Mouse (Mus musculus) adrenal gland (tissue): ENCODE data around the gene Ptpn6.

Experiments
- intact Hi-C: fragments of 180-260 bp; cut with DNase I; formaldehyde crosslinking; loops from one replicate; pipeline ENCODE4 v1.15.1; 2025

Gene Ptpn6

GRCm38 (mm10) chr6:124732476-124733370 is 5.8 kb downstream of the Ptpn6 start:
- intact Hi-C loops: no loop called here

- intact Hi-C loops: no loop called here
Observed at GRCm38 (mm10) chr6:124731038-124731437, 7.5 kb downstream of the Ptpn6 start.

GRCm38 (mm10) chr6:124729850-124730705 is 8.4 kb downstream of the Ptpn6 start:
- intact Hi-C loops: no loop called here

- intact Hi-C loops: no loop called here
Observed at GRCm38 (mm10) chr6:124728621-124729020, 9.9 kb downstream of the Ptpn6 start.

- intact Hi-C loops: no loop called here
Observed at GRCm38 (mm10) chr6:124724472-124724871, 14.0 kb downstream of the Ptpn6 start.

- intact Hi-C loops: no loop called here
Observed at GRCm38 (mm10) chr6:124723541-124723940, 15.0 kb downstream of the Ptpn6 start.

- intact Hi-C loops: no loop called here
Observed at GRCm38 (mm10) chr6:124722876-124723473, 15.5 kb downstream of the Ptpn6 start.

GRCm38 (mm10) chr6:124720904-124721303 is 17.6 kb downstream of the Ptpn6 start:
- intact Hi-C loops: no loop called here

GRCm38 (mm10) chr6:124719354-124719978 is 19.0 kb downstream of the Ptpn6 start:
- intact Hi-C loops: no loop called here

GRCm38 (mm10) chr6:124718703-124719102 is 19.8 kb downstream of the Ptpn6 start:
- intact Hi-C loops: no loop called here

- intact Hi-C loops: no loop called here
Observed at GRCm38 (mm10) chr6:124717968-124718367, 20.5 kb downstream of the Ptpn6 start.

GRCm38 (mm10) chr6:124716864-124717490 is 21.5 kb downstream of the Ptpn6 start:
- intact Hi-C loops: no loop called here

GRCm38 (mm10) chr6:124712918-124713317 is 25.6 kb downstream of the Ptpn6 start:
- intact Hi-C loops: loop anchor here (5.0 kb wide), 1 partner anchor 44 kb away; the partner anchor contains the start of genes Atn1 and Gm45234

GRCm38 (mm10) chr6:124711824-124712782 is 26.4 kb downstream of the Ptpn6 start, which contains the start of the genes Emg1 and Phb2:
Gene Emg1 (minus strand): TSS chr6:124712178.
Gene Phb2 (plus strand): TSS chr6:124712336.
- intact Hi-C loops: loop anchor here (5.0 kb wide), 1 partner anchor 45 kb away; the partner anchor contains the start of genes Atn1 and Gm45234

- intact Hi-C loops: no loop called here
Observed at GRCm38 (mm10) chr6:124708289-124708889, 30.1 kb downstream of the Ptpn6 start.

- intact Hi-C loops: no loop called here
Observed at GRCm38 (mm10) chr6:124706061-124706627, 32.4 kb downstream of the Ptpn6 start.

- intact Hi-C loops: loop anchor here (5.0 kb wide), 1 partner anchor 42 kb away; the partner anchor contains the start of gene Lpcat3
Observed at GRCm38 (mm10) chr6:124704417-124704816, 34.1 kb downstream of the Ptpn6 start.

GRCm38 (mm10) chr6:124703789-124704188 is 34.7 kb downstream of the Ptpn6 start:
- intact Hi-C loops: loop anchor here (5.0 kb wide), 1 partner anchor 41 kb away; the partner anchor contains the start of gene Lpcat3
